Mouse (Mus musculus) olfactory bulb, adult 2 months (tissue): ENCODE measurements around the gene Mrpl23.

Experiments
- CTCF ChIP-seq: fragments of 200-500 bp; IDR thresholded peaks from 2 replicates; pipeline ENCODE4 v1.5.1; 2012; ENCODE audit warnings: low read depth, mild to moderate bottlenecking, low read length, moderate library complexity; ENCODE audit not compliant: insufficient read depth
- POLR2A ChIP-seq: fragments of 200-500 bp; IDR thresholded peaks from 2 replicates; pipeline ENCODE4 v1.6.1; 2012; ENCODE audit warnings: mild to moderate bottlenecking, low read depth, low read length, moderate library complexity; ENCODE audit not compliant: insufficient read depth

- no peak for TF ChIP-seq CTCF
- TF ChIP-seq POLR2A = no peak
Measured at GRCm38 (mm10) chr7:142509518-142509917, 23.0 kb upstream of the Mrpl23 start.
